Mouse (Mus musculus): ENCODE data around the gene Hist1h2ab.
"Not testable (repeated sequence)": the region's sequence is repeated elsewhere in the genome, so short reads cannot be mapped to it uniquely, and the experiment has no call there.

The Hist1h2ab gene

DNA sequence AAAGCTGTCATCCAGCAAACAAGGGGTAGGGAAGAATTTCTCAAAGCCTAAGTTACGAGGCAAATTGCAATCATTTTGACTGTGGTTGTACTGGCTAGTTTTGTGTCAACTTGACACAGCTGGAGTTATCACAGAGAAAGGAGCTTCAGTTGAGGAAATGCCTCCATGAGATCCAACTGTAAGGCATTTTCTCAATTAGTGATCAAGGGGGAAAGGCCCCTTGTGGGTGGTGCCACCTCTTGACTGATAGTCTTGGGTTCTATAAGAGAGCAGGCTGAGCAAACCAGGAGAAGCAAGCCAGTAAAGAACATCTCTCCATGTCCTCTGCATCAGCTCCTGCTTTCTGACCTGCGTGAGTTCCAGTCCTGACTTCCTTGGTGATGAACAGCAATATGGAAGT is 18.7 kb downstream of the Hist1h2ab start, which contains the start of gene Trim38:
Trim38 (plus strand) TSS at position 301 of the 400 bp plus-strand sequence.
- DNase-seq (ENCODE audit: inconsistent age in 2 of 2, low spot score in 1 of 2) = not testable (repeated sequence)

DNA sequence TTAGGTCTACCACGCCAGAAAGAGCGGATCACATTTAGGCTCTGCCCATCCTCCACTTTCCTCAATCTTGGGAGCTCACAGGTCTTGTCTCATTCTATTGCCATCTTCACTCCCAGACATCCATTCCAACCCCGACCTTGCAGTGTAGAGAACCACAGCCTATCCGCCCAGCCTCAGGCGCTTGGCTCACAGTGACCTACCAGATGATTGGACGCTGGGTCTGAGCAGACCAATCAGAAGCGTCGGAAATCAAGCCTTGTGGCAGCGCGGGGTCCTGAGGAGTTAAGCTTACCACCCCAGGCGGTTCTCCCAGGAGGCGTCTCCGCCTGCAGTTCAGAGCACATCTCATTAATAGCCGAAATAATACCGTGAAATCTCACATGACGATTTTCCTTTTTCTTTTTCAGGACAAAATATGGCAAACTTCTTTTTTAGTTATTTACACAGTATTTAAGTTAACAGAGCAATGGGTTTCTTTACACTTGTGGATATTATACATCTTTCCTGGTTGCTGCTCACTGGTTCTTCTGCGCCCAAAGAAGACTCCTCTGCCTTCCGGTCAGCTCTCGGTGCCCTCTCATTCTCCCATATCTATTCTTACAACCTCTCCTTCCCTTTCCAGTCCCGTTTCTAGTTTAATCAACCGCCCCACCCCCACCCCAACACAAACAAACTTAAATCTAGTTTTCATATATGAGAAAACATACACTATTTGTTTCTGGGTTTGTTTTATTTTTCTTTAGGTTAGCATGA is 21.8 kb downstream of the Hist1h2ab start:
- DNase-seq (ENCODE audit: inconsistent age in 2 of 2, low spot score in 1 of 2) = peak in 1 of 2 experiments; percentile 53

DNA sequence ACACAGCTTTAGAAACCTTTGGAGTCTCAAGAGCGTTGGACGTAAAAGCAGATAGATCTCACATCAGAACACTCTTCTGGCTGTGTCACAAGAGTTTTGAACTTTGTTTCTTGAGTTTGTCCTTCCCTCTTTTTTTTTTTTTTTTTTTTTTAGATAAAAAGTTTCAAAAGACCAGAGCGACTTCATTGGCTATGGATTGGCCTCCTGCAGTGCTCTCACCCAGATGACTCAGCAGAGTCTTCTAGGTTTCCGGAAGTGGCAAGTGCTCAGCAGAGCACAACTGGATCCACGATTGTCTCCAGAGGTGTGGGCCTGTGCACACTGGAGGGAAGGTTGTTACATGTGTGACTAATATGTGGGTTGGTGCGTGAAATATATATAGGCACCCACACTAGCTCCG is 27.4 kb downstream of the Hist1h2ab start:
- DNase-seq (ENCODE audit: inconsistent age in 2 of 2, low spot score in 1 of 2) = no peak

DNA sequence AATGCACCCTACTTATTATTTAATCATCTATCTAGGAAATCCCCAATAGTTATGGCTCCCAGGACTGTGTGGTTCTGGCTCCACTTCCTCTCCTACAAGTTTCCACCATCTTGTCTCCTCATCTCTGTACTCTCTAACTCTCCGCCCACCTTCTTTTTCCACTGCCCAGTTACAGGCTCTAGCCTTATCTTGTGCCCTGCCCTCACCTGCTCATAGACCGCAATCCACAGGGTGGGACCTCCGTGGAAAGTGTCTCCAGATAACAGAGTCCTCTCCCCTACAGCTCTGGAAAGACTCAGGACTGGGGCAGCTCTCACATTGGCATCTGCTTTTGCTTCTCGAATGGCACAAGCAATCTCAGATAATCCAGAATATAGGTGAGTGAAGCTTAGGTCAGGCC is 28.1 kb downstream of the Hist1h2ab start:
- DNase-seq (ENCODE audit: inconsistent age in 2 of 2, low spot score in 1 of 2) = no peak

DNA sequence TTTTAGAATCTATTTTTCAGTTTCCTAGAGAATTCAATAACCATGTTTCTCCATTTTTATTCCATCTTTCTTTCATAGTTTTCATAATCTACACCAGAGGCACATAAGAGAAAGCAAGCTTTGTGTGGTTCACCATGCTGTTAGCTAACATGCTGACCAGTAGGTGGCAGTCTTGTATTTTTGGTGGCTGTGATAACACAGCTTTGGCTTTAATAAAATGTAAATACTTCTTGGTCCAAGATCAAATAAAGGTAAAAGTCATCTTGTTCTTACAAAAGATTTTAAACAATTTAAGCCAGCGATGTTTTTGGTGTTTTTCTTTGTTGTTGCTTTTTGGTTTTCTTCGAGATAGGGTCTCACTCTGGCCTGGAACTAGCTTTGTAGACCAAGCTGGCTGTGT is 41.6 kb downstream of the Hist1h2ab start:
- peak; percentile 31 to 78 for DNase-seq (ENCODE audit: inconsistent age in 2 of 2, low spot score in 1 of 2)

DNA sequence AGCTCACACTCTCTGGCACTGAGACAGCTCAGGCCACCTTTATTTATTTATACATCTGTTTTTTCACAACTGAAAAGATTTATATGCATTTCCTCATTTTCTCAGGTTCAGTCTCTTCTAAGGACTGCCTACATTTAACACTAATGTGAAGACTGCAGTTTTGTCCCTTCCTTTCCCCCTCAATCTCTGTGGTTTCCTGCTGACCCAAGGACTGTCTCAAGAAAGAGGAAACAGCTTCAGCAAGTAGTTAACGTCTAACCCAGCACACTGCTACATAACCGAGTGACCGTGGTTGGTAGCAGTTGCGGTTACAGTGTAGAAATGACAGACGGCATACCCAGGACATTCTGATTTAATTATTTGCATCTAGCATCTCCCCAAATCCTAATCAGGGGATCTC is 48.5 kb downstream of the Hist1h2ab start:
- DNase-seq (ENCODE audit: inconsistent age in 2 of 2, low spot score in 1 of 2) = no peak
